Mouse (Mus musculus) brain, embryonic 18.5 days (tissue): Measurements from ENCODE around the gene Olfr851.

Experiments used
- DNase-seq: peaks from one replicate; pipeline ENCODE4 v3.0.0-alpha.2; 2012; ENCODE audit warnings: low read depth, low spot score

Olfr851 gene

DNA sequence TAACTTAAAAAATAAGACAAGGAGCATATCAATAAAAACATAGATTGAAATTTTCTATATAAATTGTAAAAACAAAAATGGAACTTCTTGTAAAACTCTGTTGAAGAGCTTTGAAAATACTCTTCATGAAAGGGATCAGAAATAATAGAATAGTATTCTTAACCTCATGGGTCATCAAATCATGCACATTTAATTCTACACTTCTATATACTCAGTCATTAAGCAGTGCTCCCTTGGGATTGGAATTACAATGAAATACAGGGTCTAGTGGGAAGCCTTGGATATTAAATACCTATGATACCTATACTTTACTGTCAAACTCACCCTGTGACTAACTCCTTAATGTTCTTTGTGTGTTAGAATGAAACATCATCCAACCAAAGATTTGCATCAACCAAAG is at the start of gene Olfr851:
Gene Olfr851, plus strand, starts transcription at position 301 of the 400 bp plus-strand sequence.
- no peak for DNase-seq

GRCm38 (mm10) chr9:19478148-19478547 is 14.9 kb upstream of the Olfr851 start, which contains the start of gene Olfr850:
Gene Olfr850 (minus strand): TSS chr9:19478248.
- DNase-seq = no peak

DNA sequence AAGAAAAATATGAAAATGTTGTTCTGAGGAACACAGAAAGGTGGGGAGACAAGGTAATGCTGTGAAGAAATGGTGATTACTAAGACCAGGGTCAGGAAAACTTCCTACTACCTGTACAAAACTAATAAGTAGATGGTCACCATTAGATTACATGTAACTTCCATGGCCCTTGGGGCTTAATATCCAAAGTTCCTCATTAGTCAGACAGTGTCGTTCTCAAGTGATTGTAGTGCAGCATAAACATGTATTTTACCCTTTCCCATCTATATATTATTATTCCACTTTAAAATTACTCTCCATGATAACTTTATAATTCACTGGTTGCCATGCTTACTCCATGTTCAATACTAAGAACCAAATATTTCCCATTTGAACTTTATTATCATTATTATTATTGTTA is 47.9 kb downstream of the Olfr851 start, which contains the start of gene Olfr853:
Gene Olfr853, minus strand, starts transcription at position 101 of the 400 bp plus-strand sequence.
- no peak for DNase-seq
